Mouse (Mus musculus): ENCODE results near the gene Vrk2.

DNA sequence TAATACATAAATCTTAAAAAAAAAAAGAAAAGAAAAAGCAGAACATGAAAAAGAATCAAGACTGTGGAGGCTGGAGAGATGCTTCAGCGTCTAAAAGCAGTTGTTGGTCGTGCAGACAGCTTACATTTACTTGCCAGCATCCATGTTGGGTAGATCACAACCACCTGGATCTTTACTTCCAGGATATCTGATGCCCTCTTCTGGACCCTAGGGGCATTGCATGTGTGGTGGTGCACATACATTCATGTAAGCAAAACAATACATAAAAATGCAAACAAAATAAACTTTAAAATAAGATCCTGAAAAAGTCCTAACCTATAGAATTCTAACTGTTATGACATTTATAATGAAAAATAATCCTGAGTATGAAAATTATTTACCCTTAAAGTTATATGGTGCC is 66.9 kb downstream of the Vrk2 start:
- TF ChIP-seq CTCF (IDR thresholded peaks at IDR 0.05; ENCODE audit: low read depth, low read length), result no peak
- TF ChIP-seq POLR2A (IDR thresholded peaks at IDR 0.05; ENCODE audit: extremely low read depth, insufficient read depth, low read length), result no peak

Data from liver, adult 2 months (tissue).